Mouse (Mus musculus) limb, embryonic 11.5 days (tissue): Measurements from ENCODE around the gene Tarsl2. TPM values are rescaled to one million over a fixed set of nuclear protein-coding genes. Genes with fewer than 3 reads are reported as not detected.

Experiments
- ATAC-seq: fragments of 200-750 bp; cut with Nextera tagmentation; 2 replicates; pipeline ENCODE4 v1.8.0; 2017; ENCODE audit warnings: low read depth; ENCODE audit not compliant: insufficient number of reproducible peaks, low FRiP score, low TSS enrichment
- DNase-seq: peaks from one replicate; pipeline ENCODE4 v3.0.0-alpha.2; 2015; ENCODE audit warnings: low spot score
- H3K27ac ChIP-seq: fragments of 300-500 bp; sonication (generic); replicated peaks from 2 replicates; pipeline ENCODE4 v1.5.1; 2014; ENCODE audit warnings: low read depth, mild to moderate bottlenecking, low read length
- H3K27me3 ChIP-seq: fragments of 300-500 bp; sonication (generic); 2 replicates; pipeline ENCODE4 v1.6.1; 2014; ENCODE audit warnings: mild to moderate bottlenecking, low read length, mixed read lengths; ENCODE audit not compliant: control insufficient read depth, insufficient read depth
- H3K36me3 ChIP-seq: fragments of 300-500 bp; sonication (generic); 2 replicates; pipeline ENCODE4 v1.6.1; 2014; ENCODE audit warnings: mild to moderate bottlenecking, low read length, moderate library complexity, mixed read lengths; ENCODE audit not compliant: control insufficient read depth, insufficient read depth
- H3K4me1 ChIP-seq: fragments of 300-500 bp; sonication (generic); 2 replicates; pipeline ENCODE4 v1.6.1; 2014; ENCODE audit warnings: low read length, mixed read lengths; ENCODE audit not compliant: control insufficient read depth, insufficient read depth
- H3K4me2 ChIP-seq: fragments of 300-500 bp; sonication (generic); 2 replicates; pipeline ENCODE4 v1.6.1; 2014; ENCODE audit warnings: low read depth, mild to moderate bottlenecking, moderate library complexity; ENCODE audit not compliant: severe bottlenecking
- H3K4me3 ChIP-seq: fragments of 300-500 bp; sonication (generic); 2 replicates; pipeline ENCODE4 v1.5.1; 2014; ENCODE audit warnings: low read depth, low read length
- H3K9ac ChIP-seq: fragments of 300-500 bp; sonication (generic); 2 replicates; pipeline ENCODE4 v1.6.1; 2014; ENCODE audit warnings: mild to moderate bottlenecking, low read length
- H3K9me3 ChIP-seq: fragments of 300-500 bp; sonication (generic); 2 replicates; pipeline ENCODE4 v1.6.1; 2016; ENCODE audit warnings: low read length; ENCODE audit not compliant: control insufficient read depth
- WGBS: fragments of 180-500 bp; shearing (Covaris S2); extraction: QIAGEN DNeasy Blood & Tissue Kit; methylation state at CpG from one replicate; pipeline ENCODE4 v1.1.7; 2014; 5-methylcytosine and 5-hydroxymethylcytosine counted together
- polyA plus RNA-seq: library from polyadenylated mRNA; unstranded; fragments of >200 nt; fragmentation: Nextera tagmentation; extraction: Ambion mirVana; gene quantifications from 2 replicates; pipeline ENCODE4 v1.2.1, GENCODE M21; 2014

Gene Tarsl2
- polyA plus RNA-seq, 1 experiment from 2014 or later: 10.0 TPM

DNA sequence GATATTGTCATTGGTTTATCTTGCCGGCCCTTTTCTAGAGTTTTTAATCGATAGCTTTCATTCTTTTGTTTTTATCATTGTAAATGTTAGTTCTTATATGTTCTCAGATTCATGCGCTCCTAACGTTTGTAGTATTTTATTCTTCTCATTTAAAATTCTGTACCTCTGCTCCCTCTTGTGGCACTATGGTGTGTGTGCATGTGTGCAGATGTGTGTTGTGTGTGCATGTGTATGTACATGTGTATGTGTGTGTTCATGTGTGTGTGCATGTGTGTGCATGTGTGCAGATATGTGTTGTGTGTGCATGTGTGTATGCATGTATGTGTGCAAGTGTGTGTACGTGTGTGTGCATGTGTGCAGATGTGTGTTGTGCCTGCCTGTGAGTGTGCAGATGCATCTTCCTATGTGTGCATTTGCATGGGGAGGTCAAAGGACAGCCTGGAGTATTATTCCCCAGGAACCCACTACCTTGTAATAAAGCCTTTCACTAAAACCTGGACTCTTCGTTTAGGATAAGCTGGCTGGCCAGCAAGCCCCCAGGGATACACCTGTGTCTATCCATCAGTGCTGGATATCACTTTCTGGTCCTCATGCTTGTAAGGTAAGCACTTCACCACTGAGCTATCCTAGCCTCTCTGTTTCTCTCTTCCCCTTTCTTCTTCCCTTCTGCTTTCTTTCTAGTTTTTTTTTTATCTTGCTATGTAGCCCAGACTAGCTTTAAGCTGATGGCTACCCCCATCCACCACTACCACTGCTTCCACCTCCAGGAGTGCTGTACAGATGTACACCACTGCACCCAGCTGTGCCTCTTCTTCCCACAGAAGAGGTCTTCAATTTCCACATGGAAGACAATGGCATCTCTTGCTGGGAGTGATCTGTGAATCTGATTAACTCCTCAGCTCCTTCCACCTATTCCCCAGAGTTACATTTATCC is 2.1 kb upstream of the Tarsl2 start:
- H3K4me3 ChIP-seq: no peak overlapping the region
- DNase-seq: no peak
- no peak overlapping the region for H3K4me2 ChIP-seq
- H3K9ac ChIP-seq: no peak overlapping the region
- H3K36me3 ChIP-seq: no peaks in the 10 kb centered on the region
- H3K27ac ChIP-seq: no peak overlapping the region
- no peaks in the 10 kb centered on the region for H3K9me3 ChIP-seq
- 77% methylated on average over 6 of the region's 6 CpGs for WGBS
- H3K4me1 ChIP-seq: no peaks in the 10 kb centered on the region
- no peaks in the 10 kb centered on the region for H3K27me3 ChIP-seq
- no peak for ATAC-seq

DNA sequence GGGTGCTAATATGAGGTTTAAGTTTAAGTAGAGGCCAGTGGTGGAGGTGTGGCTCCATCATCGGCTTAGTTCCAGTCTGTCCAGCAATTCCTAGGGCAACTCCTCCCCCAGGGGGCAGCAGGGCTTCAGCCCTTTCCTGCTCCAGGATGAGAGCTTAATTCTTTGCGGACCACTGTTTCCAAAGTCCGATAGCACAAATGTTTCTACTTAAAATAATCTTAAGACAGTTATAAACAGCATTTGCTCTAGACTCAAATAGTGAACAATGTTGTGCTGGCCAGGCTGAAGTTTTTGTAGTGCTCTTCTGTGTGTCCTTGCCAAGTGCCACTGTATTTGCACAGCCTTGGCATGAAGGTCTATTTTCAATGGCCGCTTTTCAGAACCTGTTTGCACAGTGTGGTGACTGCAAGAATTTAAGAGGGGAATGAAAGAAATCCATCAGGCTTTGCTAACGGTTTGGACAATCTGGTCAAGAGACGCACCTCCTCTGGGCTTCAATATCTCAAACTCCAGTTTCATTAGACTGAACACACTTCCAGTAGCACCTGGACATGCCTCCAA is 757 bp upstream of the Tarsl2 start:
- no peak for DNase-seq
- H3K4me3 ChIP-seq: peak overlapping the region; percentile 45; the same call in 1 of the 2 replicates
- no peaks in the 10 kb centered on the region for H3K27me3 ChIP-seq
- H3K9me3 ChIP-seq: no peaks in the 10 kb centered on the region
- H3K4me2 ChIP-seq: peak overlapping the region; percentile 63
- no peaks in the 10 kb centered on the region; the same call in 1 of the 2 replicates for H3K36me3 ChIP-seq
- ATAC-seq: no peak
- no peaks in the 10 kb centered on the region for H3K4me1 ChIP-seq
- no peak overlapping the region for H3K9ac ChIP-seq
- no peak overlapping the region for H3K27ac ChIP-seq
- WGBS: 40% methylated on average over 6 of the region's 6 CpGs

DNA sequence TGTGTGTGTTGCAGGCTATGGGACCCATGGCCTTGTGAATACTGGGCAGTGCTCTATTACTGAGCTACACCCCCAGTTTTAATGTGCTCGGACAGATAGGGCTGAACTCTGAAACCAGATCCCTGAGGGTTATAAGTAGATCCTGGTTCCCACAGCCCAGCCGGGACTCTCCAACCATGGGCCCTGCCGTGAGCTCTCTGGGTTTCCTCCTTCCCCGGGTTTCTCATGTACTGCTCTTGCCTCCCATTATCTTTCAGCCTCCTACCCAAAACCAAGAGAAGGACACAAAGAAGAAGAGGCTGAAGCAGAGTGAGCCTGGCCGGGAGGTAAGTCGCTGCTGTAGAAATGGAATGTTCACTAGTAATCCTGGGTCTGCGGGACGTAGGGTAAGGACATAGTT is 1.3 kb downstream of the Tarsl2 start:
- no peaks in the 10 kb centered on the region for H3K4me1 ChIP-seq
- H3K4me2 ChIP-seq: no peak overlapping the region
- H3K9me3 ChIP-seq: no peaks in the 10 kb centered on the region
- H3K27me3 ChIP-seq: no peaks in the 10 kb centered on the region
- 87% methylated on average over 8 of the region's 8 CpGs for WGBS
- H3K9ac ChIP-seq: no peak overlapping the region
- H3K36me3 ChIP-seq: peaks cover 2% of the 10 kb centered on the region; the same call in 1 of the 2 replicates
- DNase-seq (no peak), ATAC-seq (no peak)
- no peak overlapping the region for H3K4me3 ChIP-seq
- no peak overlapping the region for H3K27ac ChIP-seq

DNA sequence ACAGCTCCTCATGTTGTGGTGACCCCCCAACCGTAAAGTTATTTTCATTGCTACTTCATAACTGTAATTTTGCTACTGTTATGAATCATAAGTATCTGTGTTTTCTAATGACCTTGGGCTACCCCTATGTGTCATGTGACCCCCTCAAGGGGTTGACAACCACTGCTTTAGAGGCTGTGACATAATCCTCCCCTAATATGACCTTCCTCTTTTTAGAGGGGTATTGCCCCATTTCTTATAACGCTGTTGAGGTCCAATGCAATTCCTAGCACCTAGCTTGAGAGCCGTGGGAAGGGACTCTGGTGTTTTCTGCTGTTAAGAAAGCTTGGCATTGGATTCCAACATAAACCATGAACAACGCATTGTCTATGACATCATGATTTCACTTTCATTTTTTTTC is 6.0 kb downstream of the Tarsl2 start:
- peaks cover 2% of the 10 kb centered on the region; the same call in 1 of the 2 replicates for H3K36me3 ChIP-seq
- 89% methylated on average over 4 of the region's 4 CpGs for WGBS
- no peak overlapping the region for H3K27ac ChIP-seq
- no peak overlapping the region for H3K4me3 ChIP-seq
- H3K4me2 ChIP-seq: no peak overlapping the region
- no peaks in the 10 kb centered on the region for H3K9me3 ChIP-seq
- no peak overlapping the region for H3K9ac ChIP-seq
- ATAC-seq: no peak
- DNase-seq: no peak
- H3K4me1 ChIP-seq: no peaks in the 10 kb centered on the region
- no peaks in the 10 kb centered on the region for H3K27me3 ChIP-seq

DNA sequence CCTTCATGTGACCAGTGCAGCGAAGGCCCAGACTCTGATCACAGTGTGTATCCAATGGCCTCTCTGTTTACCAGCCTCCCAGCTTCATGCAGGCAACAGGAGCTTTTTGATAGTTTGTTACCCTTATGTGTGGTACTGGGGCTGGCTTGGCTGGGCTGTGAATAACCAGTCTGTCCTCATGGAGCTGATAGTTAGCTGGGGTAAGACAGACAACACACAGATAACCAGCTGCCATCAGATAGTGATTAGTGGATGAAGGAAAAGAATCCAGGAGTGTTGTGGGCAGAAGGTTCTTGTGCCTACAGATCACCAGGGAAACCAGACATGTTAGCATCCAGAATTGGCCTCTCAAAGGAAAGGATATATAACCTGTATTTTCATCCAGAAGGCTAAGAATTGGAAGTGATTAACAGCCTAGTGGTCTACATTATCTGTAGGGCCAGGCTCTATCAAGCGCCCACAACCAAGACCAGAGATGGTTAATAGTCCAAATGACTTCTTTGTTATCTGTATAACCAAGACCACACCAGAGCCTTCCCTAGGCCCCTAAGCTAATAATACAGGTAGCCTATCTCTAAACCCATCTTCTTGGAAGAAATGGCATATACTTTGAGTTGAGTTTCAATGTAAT is 12.9 kb downstream of the Tarsl2 start:
- no peaks in the 10 kb centered on the region for H3K9me3 ChIP-seq
- H3K27me3 ChIP-seq: no peaks in the 10 kb centered on the region
- H3K4me1 ChIP-seq: no peaks in the 10 kb centered on the region
- H3K4me2 ChIP-seq: no peak overlapping the region
- H3K27ac ChIP-seq: no peak overlapping the region
- 94% methylated on average over 2 of the region's 2 CpGs for WGBS
- ATAC-seq (no peak), DNase-seq (no peak)
- H3K36me3 ChIP-seq: no peaks in the 10 kb centered on the region; the same call in none of the 2 replicates
- no peak overlapping the region for H3K9ac ChIP-seq
- no peak overlapping the region for H3K4me3 ChIP-seq

DNA sequence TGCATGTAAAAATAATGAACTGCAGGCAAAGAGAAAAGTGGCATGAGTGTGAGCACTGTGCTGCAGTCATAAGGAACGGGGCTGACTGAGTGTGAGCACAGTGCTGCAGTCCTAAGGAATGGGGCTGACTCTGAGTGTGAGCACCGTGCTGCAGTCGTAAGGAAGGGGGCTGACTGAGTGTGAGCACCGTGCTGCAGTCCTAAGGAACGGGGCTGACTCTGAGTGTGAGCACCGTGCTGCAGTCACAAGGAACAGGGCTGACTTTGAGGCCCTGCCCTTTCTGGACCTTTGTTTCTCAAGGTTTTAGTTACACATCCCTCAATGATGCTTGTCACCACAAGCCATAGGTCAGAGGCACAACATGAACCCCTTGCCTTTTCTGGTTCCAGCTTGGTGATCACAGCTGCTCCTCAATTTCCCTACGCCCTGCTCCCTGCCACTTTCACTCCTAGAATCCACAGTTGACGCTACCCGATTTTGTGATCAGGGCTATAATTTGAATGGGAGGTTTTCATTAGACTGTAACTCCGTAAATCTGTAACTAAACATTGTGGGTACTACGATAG is 18.6 kb downstream of the Tarsl2 start:
- no peaks in the 10 kb centered on the region for H3K9me3 ChIP-seq
- H3K4me1 ChIP-seq: no peaks in the 10 kb centered on the region
- ATAC-seq: no peak
- no peak overlapping the region for H3K4me2 ChIP-seq
- no peak overlapping the region for H3K9ac ChIP-seq
- H3K27ac ChIP-seq: no peak overlapping the region
- H3K36me3 ChIP-seq: no peaks in the 10 kb centered on the region
- H3K27me3 ChIP-seq: no peaks in the 10 kb centered on the region
- H3K4me3 ChIP-seq: no peak overlapping the region
- DNase-seq: no peak
- WGBS: 86% methylated on average over 11 of the region's 11 CpGs

DNA sequence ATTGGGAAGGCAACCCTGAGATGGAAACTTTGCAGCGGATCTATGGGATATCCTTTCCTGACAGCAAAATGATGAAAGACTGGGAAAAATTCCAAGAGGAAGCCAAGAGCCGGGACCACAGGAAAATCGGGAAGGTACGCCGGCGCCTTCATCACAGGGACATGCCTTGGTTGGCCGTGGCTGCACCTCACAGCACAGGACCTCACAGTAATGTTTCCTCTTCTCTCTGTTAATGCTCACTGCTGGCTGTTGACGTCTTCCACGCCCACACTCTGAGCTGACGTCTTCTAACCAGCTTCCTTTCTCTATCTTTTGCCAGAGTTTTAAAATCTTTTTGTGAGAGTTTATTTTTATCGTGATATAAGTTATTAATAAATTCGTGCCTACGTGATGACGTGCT is 19.2 kb downstream of the Tarsl2 start:
- Histone ChIP-seq H3K4me1 (no peaks in the 10 kb centered on the region), H3K4me2 (no peak overlapping the region), H3K27me3 (no peaks in the 10 kb centered on the region), H3K9ac (no peak overlapping the region), H3K36me3 (no peaks in the 10 kb centered on the region), H3K27ac (no peak overlapping the region), H3K9me3 (no peaks in the 10 kb centered on the region), H3K4me3 (no peak overlapping the region)
- DNase-seq (no peak), ATAC-seq (no peak)
- WGBS: 89% methylated on average over 14 of the region's 14 CpGs

DNA sequence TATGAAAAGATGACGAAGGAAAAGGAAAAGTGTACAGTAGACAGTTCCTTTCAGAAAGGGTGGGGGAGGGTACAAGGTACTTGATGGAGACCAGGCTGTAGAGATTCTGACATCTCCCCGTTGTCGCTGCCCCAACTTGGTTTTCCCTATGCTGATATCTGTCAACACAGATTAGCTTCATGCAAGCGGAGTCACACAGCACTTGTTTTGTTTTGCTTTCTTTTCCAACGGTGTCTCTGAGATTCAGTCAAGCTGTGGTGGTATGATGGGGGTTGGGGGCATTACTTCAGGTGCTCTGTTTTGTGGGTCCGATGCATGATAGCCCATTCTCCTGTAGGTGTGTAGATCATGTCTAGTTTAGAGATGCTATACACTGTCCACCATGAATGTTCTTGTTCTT is 22.8 kb downstream of the Tarsl2 start:
- ATAC-seq (no peak), DNase-seq (no peak)
- 94% methylated on average over 6 of the region's 6 CpGs for WGBS

More for the DNA sequence above, 22.8 kb downstream of the Tarsl2 start:
- H3K9ac ChIP-seq: no peak overlapping the region
- H3K27me3 ChIP-seq: no peaks in the 10 kb centered on the region
- no peak overlapping the region for H3K4me3 ChIP-seq
- H3K9me3 ChIP-seq: no peaks in the 10 kb centered on the region
- H3K4me2 ChIP-seq: no peak overlapping the region
- no peaks in the 10 kb centered on the region; the same call in 1 of the 2 replicates for H3K36me3 ChIP-seq
- H3K4me1 ChIP-seq: no peaks in the 10 kb centered on the region
- no peak overlapping the region for H3K27ac ChIP-seq
